Mouse (Mus musculus) B cell, adult (primary cell): Measurements from ENCODE around the gene Igf2bp2. TPM values are rescaled to one million over a fixed set of nuclear protein-coding genes. Genes with fewer than 3 reads are reported as not detected.

Experiments
- total RNA-seq: library from RNA; stranded (reverse); gene quantifications from 4 replicates; pipeline ENCODE4 v1.2.4, GENCODE M21; 2023; ENCODE audit not compliant: inconsistent age

The Igf2bp2 gene
- total RNA-seq = not detected in 4 replicates

GRCm38 (mm10) chr16:22162512-22163455 lies at the start of gene Igf2bp2:
Gene Igf2bp2, minus strand, starts transcription at chr16:22163299.

GRCm38 (mm10) chr16:22009099-22009584 lies 154.0 kb downstream of the Igf2bp2 start, which contains the start of gene Senp2:
Gene Senp2, plus strand, starts transcription at chr16:22009484.

Other genes with a start within 250 kb of the Igf2bp2 start
- gene Tmem41a, start 215.7 kb downstream of the Igf2bp2 start, total RNA-seq = 5.6 to 6.6 TPM (median 6.0 TPM) in 4 replicates
- gene Liph, start 167.6 kb downstream of the Igf2bp2 start, total RNA-seq = 0.22 to 0.48 TPM (median 0.24 TPM) in 3 of 4 replicates, not detected in the other
- 108 to 130 TPM (median 121 TPM) in 4 replicates for gene Senp2, start 153.8 kb downstream of the Igf2bp2 start, total RNA-seq
- 503 to 548 TPM (median 545 TPM) in 4 replicates for gene Tra2b, start 102.7 kb upstream of the Igf2bp2 start, total RNA-seq